Mouse (Mus musculus): ENCODE measurements around the gene Arhgef9. TPM values are rescaled to one million over a fixed set of nuclear protein-coding genes. Genes with fewer than 3 reads are reported as not detected.
A peak's percentile ranks its signal among the peaks of the same experiment; 100 is the strongest.

Arhgef9 gene
- polyA plus RNA-seq, 1 experiment: not detected

GRCm38 (mm10) chrX:95026361-95026892, 170.2 kb downstream of the Arhgef9 start, which contains the start of gene Spin4:
Gene Spin4 (minus strand): TSS chrX:95026682.
- TF ChIP-seq TAL1 (IDR thresholded peaks at IDR 0.05; ENCODE audit: low read length): no peak
- no peak for TF ChIP-seq GATA1 (IDR thresholded peaks at IDR 0.05; ENCODE audit: low read length)
- H3K4me1 ChIP-seq (ENCODE audit: control insufficient read depth): peaks cover 14% of the 10 kb centered on the region

GRCm38 (mm10) chrX:95025779-95026360, 170.8 kb downstream of the Arhgef9 start:
- TF ChIP-seq TAL1 (IDR thresholded peaks at IDR 0.05; ENCODE audit: low read length): no peak
- no peak for TF ChIP-seq GATA1 (IDR thresholded peaks at IDR 0.05; ENCODE audit: low read length)
- H3K4me3 ChIP-seq (replicated peaks): peak overlapping the region; percentile 71
- peaks cover 3% of the 10 kb centered on the region; the same call in 1 of the 2 replicates for H3K9me3 ChIP-seq (ENCODE audit: control insufficient read depth, low read length)
- no peaks in the 10 kb centered on the region for H3K36me3 ChIP-seq (ENCODE audit: control insufficient read depth)
- peaks cover 25% of the 10 kb centered on the region for H3K27me3 ChIP-seq (ENCODE audit: control insufficient read depth)
- H3K4me1 ChIP-seq (ENCODE audit: control insufficient read depth): peaks cover 14% of the 10 kb centered on the region

More at GRCm38 (mm10) chrX:95026361-95026892, 170.2 kb downstream of the Arhgef9 start, which contains the start of gene Spin4:
- Histone ChIP-seq H3K4me3 (replicated peaks) (peak within 1 kb of the TSS; percentile 71), H3K27me3 (ENCODE audit: control insufficient read depth) (peaks cover 25% of the 10 kb centered on the region), H3K36me3 (ENCODE audit: control insufficient read depth) (no peaks in the 10 kb centered on the region), H3K9me3 (ENCODE audit: control insufficient read depth, low read length) (peaks cover 3% of the 10 kb centered on the region; the same call in 1 of the 2 replicates)

- Histone ChIP-seq H3K4me3 (replicated peaks) (no peak overlapping the region), H3K27me3 (ENCODE audit: control insufficient read depth) (no peaks in the 10 kb centered on the region), H3K4me1 (ENCODE audit: control insufficient read depth) (no peaks in the 10 kb centered on the region), H3K9me3 (ENCODE audit: control insufficient read depth, low read length) (no peaks in the 10 kb centered on the region), H3K36me3 (ENCODE audit: control insufficient read depth) (no peaks in the 10 kb centered on the region)
- TF ChIP-seq GATA1 (IDR thresholded peaks at IDR 0.05; ENCODE audit: low read length) (no peak), TAL1 (IDR thresholded peaks at IDR 0.05; ENCODE audit: low read length) (no peak)
Measured at GRCm38 (mm10) chrX:95012033-95012432, 184.6 kb downstream of the Arhgef9 start.

Other genes starting within 250 kb of the Arhgef9 start
- gene Spin4, start 170.2 kb downstream of the Arhgef9 start, polyA plus RNA-seq (2012): not detected in 2 replicates
- under 0.01 and 0.01 TPM in 2 replicates for gene Amer1, start 248.0 kb upstream of the Arhgef9 start, polyA plus RNA-seq (2012)